Comparison of ENCODE assay signal across 11 mouse cellular contexts in genomic region chrX:48106226-48106625, GRCm38 (mm10). TPM values are rescaled to one million over a fixed set of nuclear protein-coding genes. Genes with fewer than 3 reads are reported as not detected.
DNase-seq lines count a peak whose midpoint lies in the region; ATAC-seq and TF ChIP-seq lines count a peak whose summit lies in the region.
"Had no signal": no experiment of that assay in that cellular context is flagged by ENCODE, and none has a peak within 500 bp of the region (broad histone marks: within the 10 kb centered on the region; RNA-seq: fewer than 3 reads in every experiment).

No protein-coding gene starts in this region.

- H3K79me2 ChIP-seq in heart, adult 2 months (replicated peaks; ENCODE audit: control insufficient read depth, insufficient read depth, low read length) = no peaks in the 10 kb centered on the region

- H3K9me3 ChIP-seq in heart, embryonic 10.5 days = no peaks in the 10 kb centered on the region
- H3K9me3 ChIP-seq in intestine, postnatal 0 days (ENCODE audit: control insufficient read depth) = no peaks in the 10 kb centered on the region
- H3K9me3 ChIP-seq: heart, embryonic 13.5 days had no signal

- 28% methylated on average over 3 of the region's 3 CpGs for WGBS in heart, adult 2 months
- WGBS in heart, embryonic 10.5 days = 48% methylated on average over 3 of the region's 3 CpGs
- 69% methylated on average over 3 of the region's 3 CpGs for WGBS in intestine, postnatal 0 days

- no peaks in the 10 kb centered on the region for H3K27me3 ChIP-seq in heart, adult 2 months (ENCODE audit: control insufficient read depth, insufficient read depth, low read length)
- peaks cover 9% of the 10 kb centered on the region; the same call in 1 of the 2 replicates for H3K27me3 ChIP-seq in heart, embryonic 10.5 days (ENCODE audit: insufficient read depth, poor library complexity, severe bottlenecking)
- H3K27me3 ChIP-seq in intestine, postnatal 0 days (replicated peaks; ENCODE audit: control insufficient read depth, insufficient read depth, low read length) = no peaks in the 10 kb centered on the region

- H3K4me3 ChIP-seq in heart, adult 2 months = no peak overlapping the region
- H3K4me3 ChIP-seq in heart, embryonic 10.5 days = no peak overlapping the region
- no peak overlapping the region for H3K4me3 ChIP-seq in intestine, postnatal 0 days (ENCODE audit: low read depth, low read length)
- H3K4me3 ChIP-seq: heart, embryonic 13.5 days had no signal

- H3K4me1 ChIP-seq in heart, adult 2 months (ENCODE audit: control insufficient read depth, insufficient read depth, low read length) = peaks cover 8% of the 10 kb centered on the region
- no peaks in the 10 kb centered on the region for H3K4me1 ChIP-seq in heart, embryonic 10.5 days
- no peaks in the 10 kb centered on the region for H3K4me1 ChIP-seq in intestine, postnatal 0 days (replicated peaks; ENCODE audit: control insufficient read depth, insufficient read depth, low read length)
- H3K4me1 ChIP-seq: heart, embryonic 13.5 days had no signal

- no peaks in the 10 kb centered on the region for H3K36me3 ChIP-seq in heart, adult 2 months (ENCODE audit: control insufficient read depth, insufficient read depth, low read length)
- no peaks in the 10 kb centered on the region for H3K36me3 ChIP-seq in heart, embryonic 10.5 days
- H3K36me3 ChIP-seq in intestine, postnatal 0 days (ENCODE audit: control insufficient read depth, insufficient read depth) = no peaks in the 10 kb centered on the region
- H3K36me3 ChIP-seq: heart, embryonic 13.5 days had no signal

- intact Hi-C loops in heart, adult 2 months (cut with DNase I) = no loop called here

- no peak overlapping the region for H3K27ac ChIP-seq in heart, adult 2 months
- no peak overlapping the region for H3K27ac ChIP-seq in heart, embryonic 10.5 days
- no peak overlapping the region for H3K27ac ChIP-seq in intestine, postnatal 0 days (ENCODE audit: low read depth, low read length)
- H3K27ac ChIP-seq: heart, embryonic 13.5 days; macrophage had no signal

- no peak for TF ChIP-seq CTCF in heart, adult 2 months (IDR thresholded peaks at IDR 0.05)
- no peak for TF ChIP-seq CTCF in intestine, postnatal 0 days (IDR thresholded peaks at IDR 0.05; ENCODE audit: low read depth)

- TF ChIP-seq POLR2A in heart, adult 2 months (IDR thresholded peaks at IDR 0.05; ENCODE audit: insufficient read depth, low read depth, low read length) = no peak

- no peak for TF ChIP-seq EP300 in heart, adult 2 months (IDR thresholded peaks at IDR 0.05; ENCODE audit: insufficient read depth, low read depth, low read length)

- no peak overlapping the region for H3K9ac ChIP-seq in heart, adult 2 months (ENCODE audit: low read depth, low read length)
- H3K9ac ChIP-seq in intestine, postnatal 0 days (ENCODE audit: low read depth, low read length) = no peak overlapping the region
- H3K9ac ChIP-seq: heart, embryonic 13.5 days had no signal

- H3K4me2 ChIP-seq in intestine, postnatal 0 days (replicated peaks; ENCODE audit: low read depth) = no peak overlapping the region
- H3K4me2 ChIP-seq: heart, embryonic 13.5 days had no signal

- peak; percentile 27 to 30 for DNase-seq in heart, adult 2 months
- DNase-seq in heart, embryonic 10.5 days (ENCODE audit: low spot score) = no peak
- peak; percentile 15 for DNase-seq in A20 (ENCODE audit: low read depth, low spot score)
- DNase-seq in T-cell, adult 2 months (ENCODE audit: low spot score) = no peak
- DNase-seq: cerebellum, adult 11 months; thymus, postnatal 14 days had no signal

- ATAC-seq in common myeloid progenitor, adult 5-6 weeks (replicated peaks; ENCODE audit: low read depth, poor library complexity, severe bottlenecking) = peak; percentile 95
- peak; percentile 96 for ATAC-seq in megakaryocyte, adult 5-6 weeks (ENCODE audit: poor library complexity, severe bottlenecking)
- no peak for ATAC-seq in intestine, postnatal 0 days

RNA-seq across cellular contexts. Expression of gene Xpnpep2, which starts 2.3 kb away (rescaled TPM):
- total RNA-seq in heart, adult 2 months (2021) = 1 to 10 TPM; 1.5 to 1.9 TPM
- polyA plus RNA-seq in heart, adult 2 months (2012; rRNA removed) = 2.1 and 4.1 TPM in 2 replicates
- 0.34 and 1.1 TPM in 2 replicates for polyA plus RNA-seq in heart, embryonic 10.5 days (2016; fragmentation: Nextera tagmentation; extraction: Ambion mirVana)
- total RNA-seq in common myeloid progenitor, adult 5-6 weeks (2017) = not detected in 2 replicates
- not detected in 2 replicates for total RNA-seq in megakaryocyte, adult 5-6 weeks (2015)
- not detected in 2 replicates for total RNA-seq in megakaryocyte, adult 5-6 weeks (2017)
- polyA plus RNA-seq in intestine, postnatal 0 days (2015; fragmentation: Nextera tagmentation; extraction: Ambion mirVana) = 3.9 and 4.4 TPM in 2 replicates
- polyA plus RNA-seq: macrophage had no signal

RNA-seq across cellular contexts. Expression of gene Sash3, which starts 40.0 kb away (rescaled TPM):
- 1 to 10 TPM; 1.2 to 1.3 TPM for total RNA-seq in heart, adult 2 months (2021)
- 1.4 and 2.9 TPM in 2 replicates for polyA plus RNA-seq in heart, adult 2 months (2012; rRNA removed)
- polyA plus RNA-seq in heart, embryonic 10.5 days (2016; fragmentation: Nextera tagmentation; extraction: Ambion mirVana) = 0.71 and 1.8 TPM in 2 replicates
- 96.2 and 103 TPM in 2 replicates for total RNA-seq in common myeloid progenitor, adult 5-6 weeks (2017)
- 96.3 and 105 TPM in 2 replicates for total RNA-seq in megakaryocyte, adult 5-6 weeks (2015)
- 146 and 154 TPM in 2 replicates for total RNA-seq in megakaryocyte, adult 5-6 weeks (2017)
- 1.5 and 2.1 TPM in 2 replicates for polyA plus RNA-seq in intestine, postnatal 0 days (2015; fragmentation: Nextera tagmentation; extraction: Ambion mirVana)

Comparison
In these comparisons a context has a peak if more than half of its experiments do, and no peak if none do; other contexts are left out.
1. DNase-seq: peak in heart, adult 2 months (2 of 2) and A20 (single experiment); none in heart, embryonic 10.5 days (single experiment) and T-cell, adult 2 months (single experiment).
2. RNA of gene Sash3, which starts 40.0 kb away (total RNA-seq): 96.3 to 154 TPM in megakaryocyte, adult 5-6 weeks and 96.2 to 103 TPM in common myeloid progenitor, adult 5-6 weeks; 1.2 to 1.3 TPM in heart, adult 2 months; every median in the first group is over 10 times any median in the second.